Mouse (Mus musculus) heart, adult 2 months (tissue): ENCODE measurements around the gene Pitpnm3.

Experiments
- CTCF ChIP-seq: fragments of 200-600 bp; IDR thresholded peaks from 2 replicates; pipeline ENCODE4 v1.8.1; 2022; ENCODE audit warnings: antibody characterized with exemption, mild to moderate bottlenecking, moderate library complexity
- POLR2A ChIP-seq: fragments of 200-500 bp; IDR thresholded peaks from 2 replicates; pipeline ENCODE4 v1.6.1; 2011; ENCODE audit warnings: mild to moderate bottlenecking, low read depth, low read length, control low read depth; ENCODE audit not compliant: insufficient read depth

GRCm38 (mm10) chr11:72057166-72057565 lies 78.4 kb downstream of the Pitpnm3 start:
- no peak for TF ChIP-seq POLR2A
- TF ChIP-seq CTCF: no peak
